Mouse (Mus musculus): ENCODE measurements at regions not wholly inside any gene's neighbourhood (a gene's known extent, or its start where the extent isn't known, plus 50 kb on each side); places are given as distances from the start of the nearest gene placed in this dataset.
"Not testable (repeated sequence)": the region's sequence is repeated elsewhere in the genome, so short reads cannot be mapped to it uniquely, and the experiment has no call there.

GRCm38 (mm10) chr3:22009898-22010699 lies 66.4 kb upstream of the Tbl1xr1 start:
- no peak for ATAC-seq

GRCm38 (mm10) chr3:22010700-22010991 lies 65.8 kb upstream of the Tbl1xr1 start:
- ATAC-seq, result not testable (repeated sequence)

- ATAC-seq, result no peak
Observed at GRCm38 (mm10) chr3:22021360-22021935, 55.0 kb upstream of the Tbl1xr1 start.

- ATAC-seq, result peak; percentile 74
Observed at GRCm38 (mm10) chr3:22022418-22022817, 54.0 kb upstream of the Tbl1xr1 start.

- no peak for ATAC-seq
Observed at GRCm38 (mm10) chr3:22023049-22023448, 53.4 kb upstream of the Tbl1xr1 start.

- no peak for ATAC-seq
Observed at GRCm38 (mm10) chr3:22023551-22023950, 52.9 kb upstream of the Tbl1xr1 start.

- no peak for ATAC-seq
Observed at GRCm38 (mm10) chr3:22024200-22024599, 52.3 kb upstream of the Tbl1xr1 start.

GRCm38 (mm10) chr3:22025119-22025518 lies 51.3 kb upstream of the Tbl1xr1 start:
- ATAC-seq, result no peak

- ATAC-seq, result no peak
Observed at GRCm38 (mm10) chr3:22025615-22026014, 50.8 kb upstream of the Tbl1xr1 start.
